Mouse (Mus musculus) stomach, postnatal 0 days (tissue): ENCODE measurements around the gene Tma7. TPM values are rescaled to one million over a fixed set of nuclear protein-coding genes. Genes with fewer than 3 reads are reported as not detected.
A peak's percentile ranks its signal among the peaks of the same experiment; 100 is the strongest.

Source experiments
- ATAC-seq: fragments of 200-750 bp; cut with Nextera tagmentation; 2 replicates; pipeline ENCODE4 v1.8.0; 2017; ENCODE audit not compliant: low FRiP score, low TSS enrichment
- DNase-seq: peaks from one replicate; pipeline ENCODE4 v3.0.0-alpha.2; 2016; ENCODE audit warnings: low spot score
- H3K27ac ChIP-seq: fragments of 300-500 bp; sonication (generic); replicated peaks from 2 replicates; pipeline ENCODE4 v1.5.1; 2014; ENCODE audit warnings: mild to moderate bottlenecking, control low read depth
- H3K27me3 ChIP-seq: fragments of 300-500 bp; sonication (generic); 2 replicates; pipeline ENCODE4 v1.6.1; 2014; ENCODE audit warnings: low read length; ENCODE audit not compliant: control insufficient read depth, insufficient read depth
- H3K36me3 ChIP-seq: fragments of 300-500 bp; sonication (generic); 2 replicates; pipeline ENCODE4 v1.6.1; 2014; ENCODE audit warnings: low read length, mixed read lengths; ENCODE audit not compliant: control insufficient read depth, insufficient read depth
- H3K4me1 ChIP-seq: fragments of 300-500 bp; sonication (generic); replicated peaks from 2 replicates; pipeline ENCODE4 v1.6.1; 2014; ENCODE audit warnings: antibody characterized with exemption; ENCODE audit not compliant: control insufficient read depth, insufficient read depth
- H3K4me2 ChIP-seq: fragments of 300-500 bp; sonication (generic); replicated peaks from 2 replicates; pipeline ENCODE4 v1.6.1; 2014; ENCODE audit warnings: low read depth, mild to moderate bottlenecking, control low read depth, moderate library complexity
- H3K4me3 ChIP-seq: fragments of 300-500 bp; sonication (generic); 2 replicates; pipeline ENCODE4 v1.5.1; 2014; ENCODE audit warnings: low read depth, low read length, control low read depth
- H3K9ac ChIP-seq: fragments of 300-500 bp; sonication (generic); 2 replicates; pipeline ENCODE4 v1.6.1; 2014; ENCODE audit warnings: mild to moderate bottlenecking, low read length, control low read depth, mixed read lengths
- H3K9me3 ChIP-seq: fragments of 300-500 bp; sonication (generic); 2 replicates; pipeline ENCODE4 v1.6.1; 2016; ENCODE audit warnings: low read length; ENCODE audit not compliant: control insufficient read depth
- CTCF ChIP-seq: IDR thresholded peaks from 2 replicates; pipeline ENCODE4 v1.5.1; 2016; ENCODE audit warnings: antibody characterized with exemption, low read depth, mild to moderate bottlenecking, moderate library complexity
- EP300 ChIP-seq: optimal IDR thresholded peaks from 2 replicates; pipeline ENCODE3; 2016; ENCODE audit warnings: antibody characterized with exemption
- WGBS: fragments of 180-500 bp; shearing (Covaris S2); extraction: QIAGEN DNeasy Blood & Tissue Kit; methylation state at CpG from one replicate; pipeline ENCODE4 v1.1.7; 2014; 5-methylcytosine and 5-hydroxymethylcytosine counted together
- polyA plus RNA-seq: library from polyadenylated mRNA; unstranded; fragments of >200 nt; fragmentation: Nextera tagmentation; extraction: Ambion mirVana; gene quantifications from 2 replicates; pipeline ENCODE4 v1.2.1, GENCODE M21; 2015

Gene Tma7
- polyA plus RNA-seq, 1 experiment from 2014 or later, result 424 TPM

GRCm38 (mm10) chr9:109116205-109116604 is 33.8 kb upstream of the Tma7 start:
- no peaks in the 10 kb centered on the region for H3K4me1 ChIP-seq
- no peaks in the 10 kb centered on the region for H3K9me3 ChIP-seq
- H3K4me2 ChIP-seq, result no peak overlapping the region
- 89% methylated on average over 10 of the region's 10 CpGs for WGBS
- peaks cover 20% of the 10 kb centered on the region for H3K36me3 ChIP-seq
- H3K27ac ChIP-seq, result no peak overlapping the region
- H3K9ac ChIP-seq, result no peak overlapping the region
- peak; percentile 10 for DNase-seq
- ATAC-seq, result no peak
- no peak for TF ChIP-seq EP300
- TF ChIP-seq CTCF, result no peak
- H3K27me3 ChIP-seq, result no peaks in the 10 kb centered on the region
- no peak overlapping the region for H3K4me3 ChIP-seq

- H3K27ac ChIP-seq, result no peak overlapping the region
- no peak overlapping the region for H3K4me3 ChIP-seq
- WGBS, result 88% methylated on average over 7 of the region's 7 CpGs
- H3K4me1 ChIP-seq, result no peaks in the 10 kb centered on the region
- peaks cover 23% of the 10 kb centered on the region for H3K36me3 ChIP-seq
- no peak for TF ChIP-seq EP300
- TF ChIP-seq CTCF, result no peak
- no peaks in the 10 kb centered on the region for H3K9me3 ChIP-seq
- H3K9ac ChIP-seq, result no peak overlapping the region
- no peak overlapping the region for H3K4me2 ChIP-seq
- no peak for ATAC-seq
- peak; percentile 10 for DNase-seq
- H3K27me3 ChIP-seq, result no peaks in the 10 kb centered on the region
These were observed 32.5 kb upstream of the Tma7 start for GRCm38 (mm10) chr9:109114871-109115270.

- Histone ChIP-seq H3K27me3 (no peaks in the 10 kb centered on the region), H3K36me3 (peaks cover 23% of the 10 kb centered on the region), H3K4me2 (no peak overlapping the region), H3K9ac (no peak overlapping the region), H3K4me3 (no peak overlapping the region), H3K9me3 (no peaks in the 10 kb centered on the region), H3K4me1 (no peaks in the 10 kb centered on the region), H3K27ac (no peak overlapping the region)
- 89% methylated on average over 11 of the region's 11 CpGs for WGBS
- DNase-seq (peak; percentile 11), ATAC-seq (no peak)
- TF ChIP-seq CTCF (no peak), EP300 (no peak)
These were observed 31.9 kb upstream of the Tma7 start for GRCm38 (mm10) chr9:109114276-109114675.

GRCm38 (mm10) chr9:109113331-109113730 is 30.9 kb upstream of the Tma7 start:
- H3K9me3 ChIP-seq, result no peaks in the 10 kb centered on the region
- ATAC-seq (no peak), DNase-seq (peak; percentile 9)
- WGBS, result 79% methylated on average over 8 of the region's 8 CpGs
- H3K4me3 ChIP-seq, result no peak overlapping the region
- peaks cover 25% of the 10 kb centered on the region for H3K36me3 ChIP-seq
- TF ChIP-seq CTCF (no peak), EP300 (no peak)
- no peak overlapping the region for H3K9ac ChIP-seq
- H3K27ac ChIP-seq, result no peak overlapping the region
- no peak overlapping the region for H3K4me2 ChIP-seq
- no peaks in the 10 kb centered on the region for H3K27me3 ChIP-seq
- no peaks in the 10 kb centered on the region for H3K4me1 ChIP-seq

- 94% methylated on average over 9 of the region's 9 CpGs for WGBS
- Histone ChIP-seq H3K4me3 (no peak overlapping the region), H3K27me3 (no peaks in the 10 kb centered on the region), H3K4me2 (no peak overlapping the region), H3K36me3 (peaks cover 28% of the 10 kb centered on the region), H3K9ac (no peak overlapping the region), H3K4me1 (no peaks in the 10 kb centered on the region), H3K27ac (no peak overlapping the region), H3K9me3 (no peaks in the 10 kb centered on the region)
- ATAC-seq (no peak), DNase-seq (no peak)
- no peak for TF ChIP-seq CTCF
- TF ChIP-seq EP300, result no peak
These were observed 29.2 kb upstream of the Tma7 start for GRCm38 (mm10) chr9:109111591-109111990.

GRCm38 (mm10) chr9:109111101-109111500 is 28.7 kb upstream of the Tma7 start:
- Histone ChIP-seq H3K4me2 (no peak overlapping the region), H3K9me3 (no peaks in the 10 kb centered on the region), H3K27ac (no peak overlapping the region), H3K27me3 (no peaks in the 10 kb centered on the region), H3K4me1 (no peaks in the 10 kb centered on the region), H3K4me3 (no peak overlapping the region), H3K9ac (no peak overlapping the region), H3K36me3 (peaks cover 24% of the 10 kb centered on the region)
- 91% methylated on average over 4 of the region's 4 CpGs for WGBS
- DNase-seq (no peak), ATAC-seq (no peak)
- TF ChIP-seq EP300, result no peak
- no peak for TF ChIP-seq CTCF
